Mouse (Mus musculus) C2C12 (cell line): ENCODE data around the gene Gm36028.

Source experiments
- CTCF ChIP-seq: IDR thresholded peaks from one replicate; pipeline ENCODE4 v1.5.1; 2011; ENCODE audit not compliant: control insufficient read depth, insufficient read depth, insufficient read length
- MYOG ChIP-seq: IDR thresholded peaks from one replicate; pipeline ENCODE4 v1.6.1; 2011; ENCODE audit not compliant: control insufficient read depth, insufficient read length; ENCODE audit errors: extremely low read depth
- USF1 ChIP-seq: IDR thresholded peaks from one replicate; pipeline ENCODE4 v1.6.1; 2011; ENCODE audit warnings: low read depth, mild to moderate bottlenecking, control low read depth, moderate library complexity

DNA sequence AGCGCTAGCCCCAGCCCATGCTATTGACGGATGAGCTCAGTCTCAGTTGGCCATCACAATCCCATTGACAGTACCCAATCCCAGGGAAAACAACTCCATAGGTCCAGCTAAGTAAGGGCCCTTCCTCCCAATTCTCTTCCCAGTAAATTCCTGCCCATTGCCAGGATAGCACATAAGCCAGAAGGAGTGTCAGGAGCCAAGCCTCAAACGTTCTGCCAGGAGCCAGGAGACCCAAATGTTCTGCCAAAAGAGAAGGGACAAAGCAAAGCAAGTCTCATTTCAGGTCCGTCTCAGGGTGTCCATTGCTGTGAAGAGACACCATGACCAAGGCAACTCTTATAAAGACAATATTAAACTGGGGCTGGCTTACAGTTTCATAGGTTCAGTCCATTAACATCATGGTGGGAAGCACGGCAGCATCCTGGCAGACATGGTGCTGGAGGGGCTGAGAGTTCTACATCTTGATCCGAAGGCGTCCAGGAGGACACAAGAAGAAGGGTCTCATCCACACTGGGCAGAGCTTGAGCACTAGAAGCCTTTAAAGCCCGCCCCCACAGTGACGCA lies 57.5 kb downstream of the Gm36028 start:
- TF ChIP-seq CTCF, result no peak
- no peak for TF ChIP-seq MYOG
- no peak for TF ChIP-seq USF1
